Mouse (Mus musculus): ENCODE measurements at regions not wholly inside any gene's neighbourhood (a gene's known extent, or its start where the extent isn't known, plus 50 kb on each side); places are given as distances from the start of the nearest gene placed in this dataset.

DNA sequence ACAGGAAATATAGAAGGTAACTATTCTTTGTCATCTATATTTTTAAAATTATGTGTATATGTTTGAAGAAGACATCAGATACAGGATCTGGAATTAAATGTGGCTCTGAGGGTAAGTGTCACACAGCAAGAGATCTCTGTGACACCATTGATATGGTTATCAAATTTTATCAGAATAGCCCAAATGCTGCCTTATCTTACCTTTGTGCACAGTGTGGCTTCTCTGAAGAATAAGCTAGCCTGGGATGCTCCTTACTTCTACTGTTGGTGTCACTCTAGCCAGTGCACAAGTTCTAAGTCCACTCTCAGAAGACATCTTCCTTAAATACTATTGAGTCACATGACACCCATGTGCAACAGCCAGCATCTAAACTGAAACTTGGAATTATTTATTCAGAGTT, 194.0 kb upstream of the Fat4 start:
- Histone ChIP-seq H3K27ac (no peak overlapping the region), H3K27me3 (no peaks in the 10 kb centered on the region), H3K4me1 (replicated peaks) (peaks cover 3% of the 10 kb centered on the region), H3K4me3 (no peak overlapping the region), H3K4me2 (no peak overlapping the region), H3K9me3 (no peaks in the 10 kb centered on the region), H3K9ac (no peak overlapping the region), H3K36me3 (no peaks in the 10 kb centered on the region)
- no peak for ATAC-seq (ENCODE audit: low FRiP score)

DNA sequence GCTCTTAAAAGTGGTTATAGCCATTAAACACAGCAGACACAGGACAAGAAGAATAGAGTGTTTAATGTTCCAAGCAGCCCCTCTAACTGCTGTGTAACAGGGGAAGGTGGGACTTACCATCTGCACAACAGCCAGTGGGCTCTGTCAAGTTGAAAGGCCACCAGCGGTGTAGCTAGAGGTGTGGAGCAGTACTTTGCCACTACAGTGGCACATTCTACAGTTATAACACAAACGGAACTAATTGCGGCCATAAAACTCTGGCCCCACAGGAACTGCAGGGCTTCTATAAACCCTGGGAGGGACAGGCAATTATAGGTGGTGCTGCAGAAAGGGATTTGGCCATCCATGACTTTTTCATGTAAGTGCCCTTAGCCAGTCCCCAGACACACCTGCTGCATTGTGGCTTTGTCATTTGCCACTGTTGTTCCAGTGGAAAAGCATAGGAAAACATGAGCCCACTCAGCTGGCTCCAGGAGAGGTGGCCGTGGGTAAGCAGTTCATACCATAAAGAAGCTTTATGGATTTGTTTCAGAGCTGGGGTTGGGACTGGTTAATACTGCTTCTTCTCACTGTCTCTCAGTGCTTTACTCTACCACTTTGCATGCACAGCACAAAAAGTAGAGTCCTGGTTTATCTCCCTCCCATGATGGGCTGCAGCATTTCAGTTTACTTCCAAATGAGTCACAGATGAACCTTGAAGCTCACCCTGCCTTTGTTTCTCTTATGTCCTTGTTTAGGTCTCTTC, 199.8 kb upstream of the Ankrd50 start:
- Histone ChIP-seq H3K4me1 (replicated peaks) (no peaks in the 10 kb centered on the region), H3K4me3 (no peak overlapping the region), H3K36me3 (no peaks in the 10 kb centered on the region), H3K27me3 (no peaks in the 10 kb centered on the region), H3K4me2 (no peak overlapping the region), H3K27ac (no peak overlapping the region), H3K9ac (no peak overlapping the region), H3K9me3 (no peaks in the 10 kb centered on the region)
- 86% methylated on average over 4 of the region's 4 CpGs for WGBS
- no peak for ATAC-seq (ENCODE audit: low FRiP score)

GRCm38 (mm10) chr3:38663670-38664494, 179.2 kb upstream of the Ankrd50 start:
- Histone ChIP-seq H3K9me3 (no peaks in the 10 kb centered on the region), H3K9ac (peak overlapping the region; percentile 55)
- ATAC-seq (ENCODE audit: low FRiP score), result peak; percentile 88

DNA sequence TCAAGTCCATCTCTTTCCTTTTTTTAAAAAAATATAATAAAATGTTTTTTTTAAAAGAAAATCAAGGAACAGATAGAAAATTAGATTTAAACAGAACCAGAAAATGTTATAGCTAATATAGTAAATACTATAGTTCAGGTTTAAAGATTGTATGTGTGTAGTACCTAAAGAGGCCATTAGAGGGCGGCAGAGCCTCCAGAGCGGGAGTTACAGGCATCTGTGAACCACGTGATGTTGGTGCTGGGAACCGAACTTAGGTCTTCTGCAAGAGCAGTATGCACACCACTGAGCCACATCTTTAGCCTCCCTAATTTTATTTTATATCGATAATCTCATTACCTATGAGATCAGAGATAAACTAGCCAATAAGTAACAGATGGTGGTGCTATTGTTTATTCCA, 178.4 kb upstream of the Ankrd50 start:
- H3K9ac ChIP-seq, result no peak overlapping the region
- no peaks in the 10 kb centered on the region for H3K9me3 ChIP-seq
- H3K27ac ChIP-seq, result no peak overlapping the region
- ATAC-seq (ENCODE audit: low FRiP score), result no peak
- no peak overlapping the region for H3K4me3 ChIP-seq
- no peaks in the 10 kb centered on the region for H3K36me3 ChIP-seq
- peaks cover 17% of the 10 kb centered on the region for H3K4me1 ChIP-seq (replicated peaks)
- no peak overlapping the region for H3K4me2 ChIP-seq
- 60% methylated on average over 5 of the region's 5 CpGs for WGBS
- no peaks in the 10 kb centered on the region for H3K27me3 ChIP-seq

More at GRCm38 (mm10) chr3:38663670-38664494, 179.2 kb upstream of the Ankrd50 start:
- 17% methylated on average over 17 of the region's 17 CpGs for WGBS
- Histone ChIP-seq H3K27me3 (no peaks in the 10 kb centered on the region), H3K36me3 (no peaks in the 10 kb centered on the region), H3K4me2 (peak overlapping the region; percentile 32), H3K4me1 (replicated peaks) (peaks cover 17% of the 10 kb centered on the region), H3K4me3 (peak overlapping the region; percentile 4), H3K27ac (peak overlapping the region; percentile 86)

DNA sequence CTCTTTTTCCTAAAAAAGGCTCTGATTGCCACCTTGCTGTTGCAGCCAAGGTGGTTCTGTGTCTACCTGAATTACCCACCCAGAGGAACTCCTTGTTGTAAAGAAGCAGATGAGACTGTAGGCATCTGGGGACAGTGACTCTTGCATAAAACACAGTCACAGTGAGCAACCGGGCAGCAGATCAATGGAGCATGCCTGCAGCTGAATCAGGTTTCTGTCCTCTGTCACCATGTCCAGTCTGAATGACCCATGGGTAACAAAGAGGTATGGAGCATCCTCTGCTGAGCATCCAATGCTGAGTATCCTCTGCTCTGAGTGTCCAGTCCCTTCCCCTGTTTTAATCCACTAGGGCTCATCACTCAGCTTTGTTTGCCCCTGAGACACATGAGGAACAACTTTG, 172.1 kb upstream of the Ankrd50 start:
- 59% methylated on average over 1 of the region's 1 CpGs for WGBS
- peaks cover 12% of the 10 kb centered on the region for H3K4me1 ChIP-seq (replicated peaks)
- no peak overlapping the region for H3K27ac ChIP-seq
- H3K9me3 ChIP-seq, result no peaks in the 10 kb centered on the region
- H3K9ac ChIP-seq, result no peak overlapping the region
- no peaks in the 10 kb centered on the region for H3K27me3 ChIP-seq
- no peak overlapping the region for H3K4me2 ChIP-seq
- ATAC-seq (ENCODE audit: low FRiP score), result no peak
- H3K36me3 ChIP-seq, result no peaks in the 10 kb centered on the region
- H3K4me3 ChIP-seq, result no peak overlapping the region

DNA sequence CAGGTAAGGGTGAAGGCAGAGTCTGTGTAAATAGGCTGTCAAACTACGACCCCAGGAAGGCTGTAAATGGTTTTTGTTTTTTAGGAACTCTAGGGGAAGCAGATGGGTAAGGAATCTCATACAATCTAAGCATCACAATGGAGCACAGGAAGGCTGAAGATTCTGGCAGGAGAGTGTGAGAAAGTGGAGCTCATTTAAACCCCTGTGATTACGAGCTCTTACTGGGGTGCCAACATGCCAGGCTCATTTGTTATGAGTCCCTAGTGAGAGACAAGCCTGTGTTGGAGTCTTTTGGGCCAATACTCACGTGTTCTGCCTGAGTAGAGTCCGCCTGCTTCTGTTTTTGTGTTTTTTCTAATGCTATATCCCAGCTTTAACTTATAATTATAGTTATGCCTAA, 169.3 kb upstream of the Ankrd50 start:
- no peak overlapping the region for H3K9ac ChIP-seq
- 46% methylated on average over 4 of the region's 4 CpGs for WGBS
- H3K36me3 ChIP-seq, result no peaks in the 10 kb centered on the region
- no peak overlapping the region for H3K4me2 ChIP-seq
- peaks cover 12% of the 10 kb centered on the region for H3K4me1 ChIP-seq (replicated peaks)
- peak overlapping the region; percentile 83 for H3K27ac ChIP-seq
- no peaks in the 10 kb centered on the region for H3K9me3 ChIP-seq
- H3K4me3 ChIP-seq, result no peak overlapping the region
- ATAC-seq (ENCODE audit: low FRiP score), result no peak
- no peaks in the 10 kb centered on the region for H3K27me3 ChIP-seq

GRCm38 (mm10) chr3:38652985-38653685, 168.5 kb upstream of the Ankrd50 start:
- Histone ChIP-seq H3K27me3 (no peaks in the 10 kb centered on the region), H3K9ac (no peak overlapping the region), H3K27ac (peak overlapping the region; percentile 83), H3K4me3 (no peak overlapping the region), H3K4me1 (replicated peaks) (peaks cover 12% of the 10 kb centered on the region), H3K4me2 (no peak overlapping the region), H3K9me3 (no peaks in the 10 kb centered on the region), H3K36me3 (no peaks in the 10 kb centered on the region)
- WGBS, result 29% methylated on average over 5 of the region's 5 CpGs
- ATAC-seq (ENCODE audit: low FRiP score), result peak; percentile 65; the same call in 1 of the 2 replicates

GRCm38 (mm10) chr3:38650176-38650575, 165.5 kb upstream of the Ankrd50 start:
- ATAC-seq (ENCODE audit: low FRiP score), result no peak
- Histone ChIP-seq H3K4me1 (replicated peaks) (peaks cover 12% of the 10 kb centered on the region), H3K9ac (no peak overlapping the region), H3K9me3 (no peaks in the 10 kb centered on the region), H3K4me2 (no peak overlapping the region), H3K36me3 (no peaks in the 10 kb centered on the region), H3K27me3 (no peaks in the 10 kb centered on the region), H3K4me3 (no peak overlapping the region), H3K27ac (no peak overlapping the region)
- 80% methylated on average over 4 of the region's 4 CpGs for WGBS

GRCm38 (mm10) chr3:38648633-38649032, 164.0 kb upstream of the Ankrd50 start:
- no peaks in the 10 kb centered on the region for H3K27me3 ChIP-seq
- no peak overlapping the region for H3K27ac ChIP-seq
- H3K9ac ChIP-seq, result no peak overlapping the region
- no peaks in the 10 kb centered on the region for H3K9me3 ChIP-seq
- H3K36me3 ChIP-seq, result no peaks in the 10 kb centered on the region
- H3K4me3 ChIP-seq, result no peak overlapping the region
- H3K4me1 ChIP-seq (replicated peaks), result peaks cover 8% of the 10 kb centered on the region
- H3K4me2 ChIP-seq, result no peak overlapping the region
- 81% methylated on average over 4 of the region's 4 CpGs for WGBS
- ATAC-seq (ENCODE audit: low FRiP score), result no peak

DNA sequence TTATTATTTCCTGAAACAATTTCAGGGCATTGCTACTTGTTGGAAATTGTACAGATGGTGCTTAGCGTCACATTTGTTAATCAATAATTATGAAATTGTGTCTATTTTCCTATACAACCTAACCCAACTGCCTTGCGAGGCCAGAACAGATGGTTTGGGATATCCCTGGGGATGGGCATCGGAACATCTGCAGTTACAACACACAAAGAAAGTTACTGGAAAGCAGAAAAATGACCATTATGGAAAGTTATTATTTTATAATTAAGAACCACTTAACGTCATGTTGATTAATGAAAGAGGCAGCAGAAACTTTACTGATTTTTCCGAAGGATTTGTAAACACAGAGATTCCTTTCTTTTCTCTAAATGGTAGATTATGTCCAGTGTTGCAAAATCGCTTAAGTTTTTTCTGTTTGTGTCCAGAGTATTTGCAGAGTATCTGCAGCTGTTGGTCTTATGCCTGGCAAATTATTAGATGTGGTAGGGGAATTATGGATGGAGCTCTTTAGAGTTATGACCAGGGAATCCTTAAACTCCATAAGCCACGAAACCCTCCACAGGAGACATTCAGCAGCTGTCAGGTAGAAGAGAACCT, 163.2 kb upstream of the Ankrd50 start:
- Histone ChIP-seq H3K9ac (no peak overlapping the region), H3K4me1 (replicated peaks) (peaks cover 3% of the 10 kb centered on the region; the same call in 1 of the 2 replicates), H3K4me3 (no peak overlapping the region), H3K4me2 (no peak overlapping the region), H3K27ac (no peak overlapping the region), H3K36me3 (no peaks in the 10 kb centered on the region), H3K27me3 (no peaks in the 10 kb centered on the region), H3K9me3 (no peaks in the 10 kb centered on the region)
- WGBS, result 66% methylated on average over 7 of the region's 7 CpGs
- ATAC-seq (ENCODE audit: low FRiP score), result no peak

GRCm38 (mm10) chr3:38641733-38642132, 157.1 kb upstream of the Ankrd50 start:
- H3K9ac ChIP-seq, result no peak overlapping the region
- no peaks in the 10 kb centered on the region for H3K4me1 ChIP-seq (replicated peaks)
- H3K27me3 ChIP-seq, result no peaks in the 10 kb centered on the region
- no peak overlapping the region for H3K27ac ChIP-seq
- H3K4me3 ChIP-seq, result no peak overlapping the region
- H3K9me3 ChIP-seq, result no peaks in the 10 kb centered on the region
- ATAC-seq (ENCODE audit: low FRiP score), result no peak
- no peaks in the 10 kb centered on the region for H3K36me3 ChIP-seq
- no peak overlapping the region for H3K4me2 ChIP-seq
- 73% methylated on average over 1 of the region's 1 CpGs for WGBS

- no peak overlapping the region for H3K4me2 ChIP-seq
- H3K36me3 ChIP-seq, result no peaks in the 10 kb centered on the region
- H3K27me3 ChIP-seq, result no peaks in the 10 kb centered on the region
- ATAC-seq (ENCODE audit: low FRiP score), result no peak
- no peak overlapping the region for H3K4me3 ChIP-seq
- no peak overlapping the region for H3K27ac ChIP-seq
- no peaks in the 10 kb centered on the region for H3K4me1 ChIP-seq (replicated peaks)
- no peaks in the 10 kb centered on the region for H3K9me3 ChIP-seq
- 82% methylated on average over 4 of the region's 4 CpGs for WGBS
- H3K9ac ChIP-seq, result no peak overlapping the region
Measured at GRCm38 (mm10) chr3:38636806-38637205, 152.2 kb upstream of the Ankrd50 start.

All from hindbrain, embryonic 13.5 days (tissue).